Mouse (Mus musculus): ENCODE data around the gene Pllp.

The Pllp gene

DNA sequence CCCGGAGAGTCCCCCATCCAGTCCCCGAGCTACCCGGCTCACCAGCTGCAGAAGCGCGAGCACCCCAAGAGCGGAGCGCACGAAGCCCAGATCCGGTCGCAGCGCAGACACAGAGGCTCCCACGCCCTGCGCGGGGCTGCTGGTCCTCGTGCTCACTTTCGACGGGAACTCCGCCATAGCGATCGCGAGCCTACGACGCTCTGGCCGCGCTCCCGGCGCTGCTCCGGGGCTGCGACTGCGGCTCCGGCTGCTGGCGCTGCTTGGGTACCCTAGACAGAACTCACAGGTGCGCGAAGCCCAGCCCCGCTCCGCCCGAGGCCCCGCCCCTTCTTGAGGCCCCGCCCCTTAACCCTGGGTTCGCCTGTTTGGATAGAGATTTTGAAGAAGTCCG, at the start of gene Pllp:
Gene Pllp (minus strand): TSS at position 285 of the 391 bp plus-strand sequence.
- DNase-seq, result no peak

GRCm38 (mm10) chr8:94745476-94746184, 49.6 kb upstream of the Pllp start, which contains the start of gene Ccl22:
TSS of gene Ccl22 (plus strand) at chr8:94745590.
- no peak for DNase-seq

DNA sequence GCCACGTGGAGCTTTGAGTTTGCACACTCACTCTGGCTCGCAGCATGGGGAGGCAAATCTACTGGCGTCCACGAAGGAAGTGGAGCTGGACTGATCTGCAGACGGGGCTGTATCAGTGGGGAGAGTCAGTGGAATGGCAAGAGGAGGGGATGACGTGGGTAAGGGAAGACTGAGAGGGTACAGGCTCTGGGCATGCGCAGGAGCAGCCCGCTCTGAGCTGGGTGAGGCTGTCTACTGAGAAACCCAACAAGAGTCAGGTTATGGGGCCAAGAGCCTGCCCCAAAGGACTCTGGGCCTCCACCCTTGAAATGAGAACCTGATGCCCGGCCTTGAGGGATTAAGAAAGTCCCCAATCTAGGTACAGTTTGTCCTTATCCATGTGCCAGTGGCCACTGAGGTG, 48.9 kb upstream of the Pllp start:
- DNase-seq, result no peak

- DNase-seq, result no peak
These were observed 48.4 kb upstream of the Pllp start for GRCm38 (mm10) chr8:94744484-94744883.

GRCm38 (mm10) chr8:94741726-94742125, 45.6 kb upstream of the Pllp start:
- no peak for DNase-seq

DNA sequence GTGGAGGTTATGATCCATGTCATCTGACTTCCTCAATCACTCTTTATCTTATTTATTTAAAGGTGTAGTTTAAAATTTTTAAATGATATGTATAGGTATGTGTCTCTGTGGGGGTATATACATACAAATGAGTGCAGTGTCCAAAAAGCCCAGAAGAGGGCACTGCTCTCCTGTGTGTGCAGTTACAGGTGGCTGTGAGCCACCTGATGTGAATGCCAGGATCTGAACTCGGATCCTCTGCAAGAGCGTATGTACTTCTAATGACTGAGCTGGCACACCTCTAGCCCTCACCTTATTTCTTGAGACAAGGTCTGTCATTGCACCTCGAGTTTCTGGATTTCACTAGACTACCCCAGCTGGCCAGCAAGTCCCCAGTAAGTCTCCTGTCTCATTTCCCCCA, 44.5 kb upstream of the Pllp start:
- no peak for DNase-seq

- no peak for DNase-seq
These were observed 43.8 kb upstream of the Pllp start for GRCm38 (mm10) chr8:94739829-94740228.

- no peak for DNase-seq
These were observed 39.5 kb upstream of the Pllp start for GRCm38 (mm10) chr8:94735426-94736094.

DNA sequence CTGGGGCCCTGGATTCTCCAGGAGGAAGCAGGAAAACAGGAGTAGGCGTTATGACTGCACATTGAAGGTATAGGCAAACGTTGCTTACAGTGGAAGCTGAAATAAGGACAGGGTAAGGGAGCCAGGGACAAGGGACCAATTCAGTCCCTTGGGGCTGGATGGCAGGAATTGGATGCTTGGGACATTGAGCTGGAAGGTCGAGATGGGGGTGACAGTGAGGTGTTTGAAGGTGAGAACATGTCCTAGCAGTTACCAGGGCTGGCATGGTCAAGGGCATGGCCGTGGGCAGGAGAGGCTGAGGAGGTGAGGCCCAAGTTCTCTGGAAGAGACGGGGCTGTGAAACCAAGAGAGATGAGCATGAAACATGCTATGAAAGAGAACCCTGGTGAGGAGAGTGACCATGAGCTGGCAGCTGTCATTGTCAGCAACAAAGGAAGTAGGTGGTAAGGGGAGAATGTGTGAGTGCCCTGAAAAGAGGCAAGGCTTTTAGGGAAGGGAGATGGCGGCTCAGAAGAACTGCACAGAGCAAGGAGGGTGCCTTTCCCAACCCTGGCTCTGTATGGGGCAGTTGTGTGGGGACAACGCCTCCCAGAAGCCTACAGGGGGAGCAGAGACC, 38.8 kb upstream of the Pllp start:
- DNase-seq, result no peak

GRCm38 (mm10) chr8:94733821-94734465, 37.9 kb upstream of the Pllp start:
- no peak for DNase-seq

- DNase-seq, result no peak
These were observed 33.2 kb upstream of the Pllp start for GRCm38 (mm10) chr8:94729301-94729700.

DNA sequence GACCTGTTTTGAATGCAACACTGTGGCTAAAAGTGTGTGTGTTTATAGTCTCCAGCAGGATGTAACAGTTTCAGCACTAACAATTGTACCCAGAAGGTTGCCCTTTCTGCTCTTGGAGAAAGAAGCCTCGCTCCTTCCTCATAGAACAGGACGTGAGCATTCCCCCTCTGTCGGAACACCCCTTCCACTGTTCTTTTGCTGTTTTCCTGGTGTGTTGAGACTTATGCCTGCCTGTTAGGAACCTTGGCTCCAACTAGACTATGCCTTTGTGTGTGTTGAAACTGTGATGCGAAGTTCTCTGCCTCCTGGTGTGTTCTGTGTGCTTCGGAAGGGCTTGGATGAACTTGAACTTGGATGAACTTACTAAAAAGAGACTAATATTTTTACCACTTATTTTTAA, 29.9 kb upstream of the Pllp start:
- no peak for DNase-seq

DNA sequence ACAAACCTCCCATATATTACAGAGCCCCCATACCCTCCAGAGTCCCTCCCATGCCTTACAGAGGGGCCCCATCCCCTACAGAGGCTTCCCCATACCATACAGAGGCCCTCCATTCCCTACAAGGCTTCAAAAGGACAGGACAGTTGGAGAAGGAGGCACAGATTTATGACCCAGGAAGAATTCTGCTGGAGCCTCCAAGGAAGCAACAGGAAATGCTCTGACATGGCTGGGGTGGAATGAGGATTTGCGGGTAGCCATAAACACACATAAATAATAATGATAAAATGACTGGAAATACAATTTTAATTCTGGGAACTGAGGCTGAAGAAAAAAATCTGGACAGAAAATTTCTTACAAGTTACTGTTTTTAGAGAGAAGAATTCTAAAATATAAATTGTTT, 20.8 kb upstream of the Pllp start:
- no peak for DNase-seq

DNA sequence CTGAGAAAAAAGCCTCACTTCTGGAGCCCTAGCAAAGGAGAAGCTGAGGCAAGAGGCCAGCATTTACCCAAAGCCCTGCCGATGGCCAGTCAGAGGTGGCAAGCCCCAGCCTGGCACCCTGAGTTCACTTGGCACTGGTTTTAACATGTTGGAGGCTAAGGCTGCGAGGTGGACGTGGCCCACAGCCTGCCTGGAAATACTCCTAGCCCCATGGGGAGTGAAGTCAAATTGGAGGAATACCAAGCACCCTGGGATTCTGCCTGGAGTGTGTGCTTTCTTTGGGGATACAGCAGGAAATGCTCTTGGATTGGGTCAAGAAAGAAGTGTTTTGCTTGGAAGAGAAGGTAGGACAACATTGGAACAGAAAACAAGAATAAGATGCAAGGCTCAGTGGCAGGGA, 19.8 kb upstream of the Pllp start:
- DNase-seq, result no peak

GRCm38 (mm10) chr8:94714556-94714955, 18.5 kb upstream of the Pllp start:
- DNase-seq, result no peak

GRCm38 (mm10) chr8:94711160-94711718, 15.2 kb upstream of the Pllp start:
- DNase-seq, result peak; percentile 48 to 59

DNA sequence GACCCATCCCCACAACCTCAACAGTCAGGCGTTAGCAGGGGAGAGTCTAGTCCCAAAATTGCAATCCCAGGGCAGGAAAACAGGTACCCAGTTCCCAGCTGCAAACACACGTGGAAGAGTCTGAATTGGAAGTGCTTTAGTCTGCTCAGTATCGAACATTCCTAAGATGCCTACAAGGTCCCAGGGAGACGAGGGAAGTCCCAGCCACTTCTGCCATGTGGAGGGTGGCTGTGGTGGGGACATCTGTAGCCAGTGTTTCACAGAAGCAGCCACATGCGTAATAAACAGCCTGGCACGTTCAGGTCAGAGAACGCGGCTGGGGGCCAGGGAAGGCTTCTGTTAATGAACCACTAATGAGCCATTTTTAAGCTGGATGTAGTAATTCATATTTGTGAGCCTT, 14.3 kb upstream of the Pllp start:
- no peak for DNase-seq

GRCm38 (mm10) chr8:94706732-94707395, 10.8 kb upstream of the Pllp start:
- DNase-seq, result no peak

DNA sequence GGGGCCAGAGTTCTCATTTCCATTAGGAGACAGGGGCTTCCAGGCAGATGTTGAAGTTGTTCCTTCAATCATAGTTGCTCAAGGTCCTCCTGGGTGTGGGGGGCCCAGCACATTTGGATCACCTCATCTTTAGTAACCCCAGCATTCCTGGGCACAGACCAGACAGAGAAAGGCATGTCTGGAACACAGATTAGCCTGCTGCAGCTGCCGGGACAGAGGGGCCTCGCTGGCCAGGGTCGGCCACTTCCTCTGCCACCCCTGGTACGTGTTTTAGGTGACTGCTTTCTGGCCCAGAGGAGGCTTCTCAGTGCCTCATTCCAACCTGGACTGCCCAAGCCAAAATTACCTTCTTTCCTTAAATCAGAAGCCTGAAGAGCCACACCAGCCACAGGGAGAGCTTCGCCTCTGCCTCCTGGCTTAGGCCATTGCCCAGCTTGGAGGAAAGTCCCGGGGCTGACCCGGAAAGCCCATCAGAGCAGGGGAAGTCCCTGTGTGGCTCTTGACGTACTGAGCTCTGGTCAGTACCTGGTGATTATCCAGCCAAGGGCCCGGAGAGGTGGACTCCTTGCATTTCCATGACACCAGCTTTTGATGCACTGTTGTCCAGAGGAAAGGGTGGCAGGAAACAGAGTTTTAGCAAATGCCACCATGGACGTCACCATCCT, 9.6 kb upstream of the Pllp start:
- DNase-seq, result no peak

GRCm38 (mm10) chr8:94704669-94704984, 8.5 kb upstream of the Pllp start:
- no peak for DNase-seq

GRCm38 (mm10) chr8:94703972-94704668, 8.0 kb upstream of the Pllp start:
- peak; percentile 93 to 99 for DNase-seq
